Mouse (Mus musculus) forebrain, embryonic 11.5 days (tissue): ENCODE results near the gene Olfr285. TPM values are rescaled to one million over a fixed set of nuclear protein-coding genes. Genes with fewer than 3 reads are reported as not detected.

Experiments
- polyA plus RNA-seq: library from polyadenylated mRNA; unstranded; fragments of >200 nt; fragmentation: Nextera tagmentation; extraction: Ambion mirVana; gene quantifications from 2 replicates; pipeline ENCODE4 v1.2.1, GENCODE M21; 2014

Gene Olfr285
- polyA plus RNA-seq, 1 experiment from 2014 or later: not detected

Other genes with a start within 250 kb of the Olfr285 start
- 42.8 and 46.3 TPM in 2 replicates for gene Pfkm, start 224.8 kb downstream of the Olfr285 start, polyA plus RNA-seq
- gene Senp1, start 223.6 kb downstream of the Olfr285 start, polyA plus RNA-seq: 47.7 and 49.0 TPM in 2 replicates
- 47.4 and 49.4 TPM in 2 replicates for gene Asb8, start 151.7 kb downstream of the Olfr285 start, polyA plus RNA-seq
- 8.7 and 10.1 TPM in 2 replicates for gene Ccdc184, start 150.2 kb downstream of the Olfr285 start, polyA plus RNA-seq
- not detected in 2 replicates for gene Olfr288, start 121.8 kb downstream of the Olfr285 start, polyA plus RNA-seq
- gene Gm44579, start 96.4 kb downstream of the Olfr285 start, polyA plus RNA-seq: not detected in 2 replicates
- gene Olfr287, start 96.3 kb downstream of the Olfr285 start, polyA plus RNA-seq: not detected in 2 replicates
- gene Olfr286, start 82.9 kb downstream of the Olfr285 start, polyA plus RNA-seq: not detected in 2 replicates
- gene H1fnt, start 60.1 kb downstream of the Olfr285 start, polyA plus RNA-seq: not detected in 2 replicates
- gene Zfp641, start 21.2 kb downstream of the Olfr285 start, polyA plus RNA-seq: 1.2 TPM in 2 replicates
- not detected in 2 replicates for gene Olfr284, start 23.6 kb upstream of the Olfr285 start, polyA plus RNA-seq
- not detected in 2 replicates for gene Olfr283, start 63.6 kb upstream of the Olfr285 start, polyA plus RNA-seq
- not detected in 2 replicates for gene Olfr282, start 113.9 kb upstream of the Olfr285 start, polyA plus RNA-seq
- not detected in 2 replicates for gene Olfr281, start 135.2 kb upstream of the Olfr285 start, polyA plus RNA-seq
- gene OR5BS1P, start 152.5 kb upstream of the Olfr285 start, polyA plus RNA-seq: not detected in 2 replicates
- gene Lalba, start 165.4 kb upstream of the Olfr285 start, polyA plus RNA-seq: 0.25 TPM in 1 of 2 replicates, not detected in the other
- not detected in 2 replicates for gene Olfr279, start 175.0 kb upstream of the Olfr285 start, polyA plus RNA-seq
- 138 and 152 TPM in 2 replicates for gene Kansl2, start 216.9 kb upstream of the Olfr285 start, polyA plus RNA-seq